ENCODE assay signal across 20 mouse cellular contexts in the genomic region with DNA sequence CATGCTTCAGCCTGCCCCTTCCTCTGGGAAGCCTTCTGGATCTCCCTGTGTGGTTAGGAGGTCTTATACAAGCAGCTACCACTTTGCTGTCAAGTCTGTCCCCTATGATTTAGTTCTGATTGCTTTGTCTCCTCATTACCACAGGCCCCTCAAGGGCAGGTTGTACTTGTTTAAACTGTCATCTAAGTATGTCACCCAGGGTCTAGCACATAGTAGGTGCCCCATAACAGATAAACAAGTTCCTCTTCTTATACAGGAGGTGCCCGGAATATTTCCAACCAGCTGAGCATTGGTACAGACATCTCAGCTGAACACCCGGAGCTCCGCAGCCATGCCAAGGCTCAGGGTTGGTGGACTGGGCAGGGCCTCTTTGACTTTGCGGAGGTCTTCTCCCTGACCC. TPM values are rescaled to one million over a fixed set of nuclear protein-coding genes. Genes with fewer than 3 reads are reported as not detected.
DNase-seq lines count a peak whose midpoint lies in the region; ATAC-seq lines count a peak whose summit lies in the region.
"Had no signal": no experiment of that assay in that cellular context is flagged by ENCODE, and none has a peak within 500 bp of the region (broad histone marks: within the 10 kb centered on the region; RNA-seq: fewer than 3 reads in every experiment).

No protein-coding gene starts in this region.

- H3K9ac ChIP-seq in heart, embryonic 12.5 days, result 0 out of 2 replicates have a peak overlapping the region, but pooled peaks have one; percentile 14
- H3K9ac ChIP-seq in limb, embryonic 13.5 days, result peak overlapping the region; percentile 35; the same call in 1 of the 2 replicates
- peak overlapping the region; percentile 16; the same call in 1 of the 2 replicates for H3K9ac ChIP-seq in embryonic facial prominence, embryonic 13.5 days
- H3K9ac ChIP-seq: forebrain, embryonic 13.5 days; forebrain, embryonic 15.5 days; forebrain, postnatal 0 days had no signal

- peaks cover 16% of the 10 kb centered on the region; the same call in 1 of the 2 replicates for H3K36me3 ChIP-seq in heart, embryonic 12.5 days
- peaks cover 20% of the 10 kb centered on the region for H3K36me3 ChIP-seq in limb, embryonic 13.5 days
- peaks cover 26% of the 10 kb centered on the region for H3K36me3 ChIP-seq in limb, embryonic 10.5 days
- peaks cover 19% of the 10 kb centered on the region for H3K36me3 ChIP-seq in embryonic facial prominence, embryonic 13.5 days
- H3K36me3 ChIP-seq: forebrain, embryonic 15.5 days had no signal

- H3K27me3 ChIP-seq in heart, embryonic 12.5 days (replicated peaks), result 0 out of 2 replicates have a peak, but pooled peaks cover 4% of the 10 kb centered on the region
- no peaks in the 10 kb centered on the region for H3K27me3 ChIP-seq in limb, embryonic 13.5 days
- H3K27me3 ChIP-seq in limb, embryonic 10.5 days (ENCODE audit: low read depth, poor library complexity, severe bottlenecking), result no peaks in the 10 kb centered on the region
- H3K27me3 ChIP-seq in embryonic facial prominence, embryonic 13.5 days, result no peaks in the 10 kb centered on the region
- H3K27me3 ChIP-seq: forebrain, embryonic 13.5 days; forebrain, embryonic 15.5 days; Patski had no signal

- intact Hi-C loops in heart, postnatal 25 days (cut with DNase I), result no loop called here

- H3K4me1 ChIP-seq in heart, embryonic 12.5 days (replicated peaks), result peaks cover 8% of the 10 kb centered on the region
- peaks cover 8% of the 10 kb centered on the region for H3K4me1 ChIP-seq in limb, embryonic 13.5 days
- H3K4me1 ChIP-seq in limb, embryonic 10.5 days, result peaks cover 21% of the 10 kb centered on the region
- H3K4me1 ChIP-seq in embryonic facial prominence, embryonic 13.5 days, result peaks cover 13% of the 10 kb centered on the region

- H3K9me3 ChIP-seq in heart, embryonic 12.5 days (replicated peaks), result no peaks in the 10 kb centered on the region
- H3K9me3 ChIP-seq in limb, embryonic 13.5 days, result no peaks in the 10 kb centered on the region
- H3K9me3 ChIP-seq in limb, embryonic 10.5 days (replicated peaks), result no peaks in the 10 kb centered on the region
- no peaks in the 10 kb centered on the region for H3K9me3 ChIP-seq in embryonic facial prominence, embryonic 13.5 days
- H3K9me3 ChIP-seq: forebrain, embryonic 13.5 days; forebrain, embryonic 15.5 days had no signal

- no peak for DNase-seq in heart, postnatal 25 days (ENCODE audit: low spot score)
- no peak for DNase-seq in limb, embryonic 10.5 days (ENCODE audit: low spot score)
- no peak for DNase-seq in layer of hippocampus, adult 18-20 months (ENCODE audit: low spot score in 2 of 2)
- DNase-seq: adrenal gland, adult 8-10 months; adrenal gland, postnatal 14 days; adrenal gland, postnatal 36 days; cerebellum, adult 2 months; cerebellum, adult 9-10 months; cerebellum, postnatal 10 days; cerebellum, postnatal 25 days; embryo, embryonic 11 days; forebrain, postnatal 0 days had no signal

- H3K4me3 ChIP-seq in heart, embryonic 12.5 days, result no peak overlapping the region
- no peak overlapping the region for H3K4me3 ChIP-seq in limb, embryonic 13.5 days
- H3K4me3 ChIP-seq in limb, embryonic 10.5 days, result no peak overlapping the region
- no peak overlapping the region for H3K4me3 ChIP-seq in embryonic facial prominence, embryonic 13.5 days
- H3K4me3 ChIP-seq: forebrain, embryonic 13.5 days; forebrain, embryonic 15.5 days had no signal

- no peak for ATAC-seq in heart, embryonic 12.5 days (ENCODE audit: insufficient number of reproducible peaks, low FRiP score)
- no peak for ATAC-seq in limb, embryonic 13.5 days (ENCODE audit: low FRiP score, low read depth)
- no peak for ATAC-seq in embryonic facial prominence, embryonic 13.5 days (ENCODE audit: insufficient number of reproducible peaks, insufficient read depth, low FRiP score, low TSS enrichment, low read depth)
- ATAC-seq: activated CD4-positive, CD25-positive, alpha-beta regulatory T cell, adult 4 months; forebrain, embryonic 13.5 days; forebrain, embryonic 15.5 days; forebrain, postnatal 0 days; Patski had no signal

- H3K27ac ChIP-seq in heart, embryonic 12.5 days (ENCODE audit: poor library complexity, severe bottlenecking), result no peak overlapping the region
- H3K27ac ChIP-seq in limb, embryonic 13.5 days, result no peak overlapping the region
- H3K27ac ChIP-seq in limb, embryonic 10.5 days, result no peak overlapping the region
- H3K27ac ChIP-seq in embryonic facial prominence, embryonic 13.5 days, result no peak overlapping the region
- H3K27ac ChIP-seq: forebrain, embryonic 13.5 days; forebrain, embryonic 15.5 days had no signal

- no peak overlapping the region for H3K4me2 ChIP-seq in heart, embryonic 12.5 days
- no peak overlapping the region for H3K4me2 ChIP-seq in limb, embryonic 13.5 days (replicated peaks)
- no peak overlapping the region for H3K4me2 ChIP-seq in embryonic facial prominence, embryonic 13.5 days
- H3K4me2 ChIP-seq: forebrain, embryonic 13.5 days; forebrain, embryonic 15.5 days had no signal

- 88% methylated on average over 4 of the region's 4 CpGs for WGBS in heart, embryonic 12.5 days
- WGBS in limb, embryonic 13.5 days, result 93% methylated on average over 4 of the region's 4 CpGs
- WGBS in limb, embryonic 10.5 days, result 93% methylated on average over 4 of the region's 4 CpGs
- WGBS in embryonic facial prominence, embryonic 13.5 days, result 92% methylated on average over 4 of the region's 4 CpGs

RNA-seq across cellular contexts. Expression of a gene that starts 2.8 kb away (rescaled TPM):
- polyA plus RNA-seq in heart, embryonic 12.5 days (2016; fragmentation: Nextera tagmentation; extraction: Ambion mirVana), result 17.0 and 18.3 TPM in 2 replicates
- 10 to 100 TPM; 11.9 to 13.2 TPM for total RNA-seq in heart, postnatal 25 days (2021)
- polyA plus RNA-seq in limb, embryonic 13.5 days (2015; fragmentation: Nextera tagmentation; extraction: Ambion mirVana), result 27.2 and 27.7 TPM in 2 replicates
- polyA plus RNA-seq in limb, embryonic 10.5 days (2016; fragmentation: Nextera tagmentation; extraction: Ambion mirVana), result 47.5 and 50.4 TPM in 2 replicates
- 25.0 and 30.6 TPM in 2 replicates for polyA plus RNA-seq in embryonic facial prominence, embryonic 13.5 days (2015; fragmentation: Nextera tagmentation; extraction: Ambion mirVana)
- total RNA-seq in layer of hippocampus, adult 18-20 months (2021), result 1 to 10 TPM; 4.0 to 4.9 TPM

RNA-seq across cellular contexts. Expression of a gene that starts 8.7 kb away (rescaled TPM):
- polyA plus RNA-seq in heart, embryonic 12.5 days (2016; fragmentation: Nextera tagmentation; extraction: Ambion mirVana), result 0.28 and 0.66 TPM in 2 replicates
- under 1 TPM in 1 of 2 experiments, not detected in 1; 0.50 TPM for total RNA-seq in heart, postnatal 25 days (2021)
- 0.92 and 0.98 TPM in 2 replicates for polyA plus RNA-seq in limb, embryonic 13.5 days (2015; fragmentation: Nextera tagmentation; extraction: Ambion mirVana)
- 0.90 and 1.0 TPM in 2 replicates for polyA plus RNA-seq in limb, embryonic 10.5 days (2016; fragmentation: Nextera tagmentation; extraction: Ambion mirVana)
- polyA plus RNA-seq in embryonic facial prominence, embryonic 13.5 days (2015; fragmentation: Nextera tagmentation; extraction: Ambion mirVana), result 0.72 and 1.5 TPM in 2 replicates
- total RNA-seq in layer of hippocampus, adult 18-20 months (2021), result under 1 TPM; 0.74 to 0.94 TPM
- polyA plus RNA-seq: activated CD4-positive, CD25-positive, alpha-beta regulatory T cell, adult 4 months had no signal

RNA-seq across cellular contexts. Expression of a gene that starts 8.9 kb away (rescaled TPM):
- polyA plus RNA-seq in heart, embryonic 12.5 days (2016; fragmentation: Nextera tagmentation; extraction: Ambion mirVana), result 71.3 and 74.7 TPM in 2 replicates
- total RNA-seq in heart, postnatal 25 days (2021), result 10 to 100 TPM; 81.0 to 85.2 TPM
- 81.9 and 83.2 TPM in 2 replicates for polyA plus RNA-seq in limb, embryonic 13.5 days (2015; fragmentation: Nextera tagmentation; extraction: Ambion mirVana)
- 93.6 and 94.8 TPM in 2 replicates for polyA plus RNA-seq in limb, embryonic 10.5 days (2016; fragmentation: Nextera tagmentation; extraction: Ambion mirVana)
- 82.0 and 82.7 TPM in 2 replicates for polyA plus RNA-seq in embryonic facial prominence, embryonic 13.5 days (2015; fragmentation: Nextera tagmentation; extraction: Ambion mirVana)
- total RNA-seq in layer of hippocampus, adult 18-20 months (2021), result 10 to 100 TPM; 76.0 to 80.4 TPM

RNA-seq across cellular contexts. Expression of a gene that starts 17.9 kb away (rescaled TPM):
- 4.8 and 5.5 TPM in 2 replicates for polyA plus RNA-seq in heart, embryonic 12.5 days (2016; fragmentation: Nextera tagmentation; extraction: Ambion mirVana)
- total RNA-seq in heart, postnatal 25 days (2021), result 1 to 10 TPM; 5.1 to 5.5 TPM
- 8.9 and 10.1 TPM in 2 replicates for polyA plus RNA-seq in limb, embryonic 13.5 days (2015; fragmentation: Nextera tagmentation; extraction: Ambion mirVana)
- polyA plus RNA-seq in limb, embryonic 10.5 days (2016; fragmentation: Nextera tagmentation; extraction: Ambion mirVana), result 8.3 and 10.1 TPM in 2 replicates
- polyA plus RNA-seq in embryonic facial prominence, embryonic 13.5 days (2015; fragmentation: Nextera tagmentation; extraction: Ambion mirVana), result 11.1 and 12.2 TPM in 2 replicates
- 10 to 100 TPM; 16.3 to 17.7 TPM for total RNA-seq in layer of hippocampus, adult 18-20 months (2021)

RNA-seq across cellular contexts. Expression of a gene that starts 19.3 kb away (rescaled TPM):
- 0.22 and 0.45 TPM in 2 replicates for polyA plus RNA-seq in heart, embryonic 12.5 days (2016; fragmentation: Nextera tagmentation; extraction: Ambion mirVana)
- under 1 TPM; 0.11 to 0.29 TPM for total RNA-seq in heart, postnatal 25 days (2021)
- polyA plus RNA-seq in limb, embryonic 13.5 days (2015; fragmentation: Nextera tagmentation; extraction: Ambion mirVana), result 3.6 and 4.3 TPM in 2 replicates
- 9.2 and 11.8 TPM in 2 replicates for polyA plus RNA-seq in limb, embryonic 10.5 days (2016; fragmentation: Nextera tagmentation; extraction: Ambion mirVana)
- polyA plus RNA-seq in embryonic facial prominence, embryonic 13.5 days (2015; fragmentation: Nextera tagmentation; extraction: Ambion mirVana), result 2.1 and 3.3 TPM in 2 replicates
- 1 to 10 TPM in 1 of 2 experiments, under 1 TPM in 1; 0.79 to 1.1 TPM for total RNA-seq in layer of hippocampus, adult 18-20 months (2021)
- polyA plus RNA-seq: activated CD4-positive, CD25-positive, alpha-beta regulatory T cell, adult 4 months; forebrain, embryonic 11.5 days had no signal
